Mouse (Mus musculus) liver, embryonic 14.5 days (tissue): ENCODE results near the gene Foxn3.

ENCODE experiments used
- CTCF ChIP-seq: IDR thresholded peaks from 2 replicates; pipeline ENCODE4 v1.5.1; 2016; ENCODE audit warnings: antibody characterized with exemption, low read depth, control low read depth
- EP300 ChIP-seq: IDR thresholded peaks from 2 replicates; pipeline ENCODE4 v1.6.1; 2016; ENCODE audit warnings: antibody characterized with exemption, low read depth

DNA sequence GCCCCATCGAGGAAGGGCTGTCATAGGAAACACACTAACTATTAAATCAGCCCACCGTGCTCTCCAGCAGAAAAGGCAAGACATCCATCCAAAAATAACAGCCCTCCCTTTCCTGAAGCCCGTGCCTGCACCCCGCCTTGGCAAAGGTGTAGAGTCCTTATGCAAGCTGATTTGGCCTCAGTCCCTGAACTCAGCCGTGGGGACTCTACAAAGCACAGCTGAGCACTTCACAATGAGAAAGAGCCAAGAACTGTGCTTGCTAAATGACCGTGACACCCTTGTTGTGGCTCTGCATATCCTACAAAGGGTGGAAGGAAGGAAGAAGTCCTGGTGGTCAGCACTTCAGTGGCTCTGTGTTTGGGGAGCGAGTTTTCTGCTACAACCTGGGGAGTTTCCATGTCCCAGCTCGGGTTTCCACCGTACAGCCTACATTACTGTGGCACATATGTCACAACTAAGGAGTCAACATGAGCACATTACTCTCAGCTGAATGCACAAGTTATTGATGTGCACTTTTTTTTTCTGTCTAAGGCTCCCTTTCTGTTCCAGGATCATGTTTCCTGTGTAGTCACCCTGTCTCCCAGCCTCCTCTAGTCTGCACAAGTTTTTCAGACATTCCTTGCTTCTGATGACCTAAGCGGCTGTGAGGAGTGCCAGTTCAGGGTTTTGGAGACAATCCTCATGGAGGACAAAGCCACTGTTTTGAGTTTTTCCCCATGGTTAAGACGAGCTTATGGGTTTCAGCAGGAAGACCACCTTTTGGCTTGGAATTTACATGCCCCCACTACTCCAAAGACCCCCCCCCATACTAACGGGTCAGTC is 226.8 kb downstream of the Foxn3 start:
- TF ChIP-seq CTCF (no peak), EP300 (no peak)
